Mouse (Mus musculus): ENCODE measurements around the gene Lats2. TPM values are rescaled to one million over a fixed set of nuclear protein-coding genes. Genes with fewer than 3 reads are reported as not detected.
"Not testable (repeated sequence)": the region's sequence is repeated elsewhere in the genome, so short reads cannot be mapped to it uniquely, and the experiment has no call there.

The Lats2 gene
- polyA plus RNA-seq, 1 experiment from 2014 or later = 6.6 TPM

DNA sequence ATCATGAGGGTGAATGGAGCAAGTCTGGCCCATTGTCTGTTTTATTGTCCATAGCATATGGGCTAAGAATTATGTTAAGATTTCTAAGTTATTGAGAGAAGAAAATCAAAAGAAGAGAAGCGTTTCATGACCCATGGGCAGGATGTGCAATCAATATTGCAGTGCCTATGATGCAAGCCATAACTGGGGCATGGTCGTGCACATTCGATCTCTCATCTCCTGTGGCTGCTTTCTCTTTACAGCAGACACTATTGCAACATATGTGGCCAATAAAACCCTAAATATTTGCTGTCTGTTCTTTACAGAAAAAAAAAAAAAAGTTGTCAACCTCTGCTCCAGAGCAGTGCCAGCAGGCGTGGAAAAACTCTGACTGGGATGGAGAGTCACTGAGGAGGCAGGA lies 2.1 kb downstream of the Lats2 start:
- no peak overlapping the region for H3K4me2 ChIP-seq
- H3K9me3 ChIP-seq (replicated peaks) = no peaks in the 10 kb centered on the region
- 79% methylated on average over 4 of the region's 4 CpGs for WGBS (ENCODE audit: insufficient replicate concordance)
- 0 out of 2 replicates have a peak overlapping the region, but pooled peaks have one; percentile 16 for H3K27ac ChIP-seq
- no peaks in the 10 kb centered on the region for H3K36me3 ChIP-seq
- no peak overlapping the region for H3K4me3 ChIP-seq
- H3K27me3 ChIP-seq (replicated peaks) = no peaks in the 10 kb centered on the region; the same call in 1 of the 2 replicates
- peaks cover 60% of the 10 kb centered on the region for H3K4me1 ChIP-seq
- no peak for ATAC-seq
- H3K9ac ChIP-seq = no peak overlapping the region

DNA sequence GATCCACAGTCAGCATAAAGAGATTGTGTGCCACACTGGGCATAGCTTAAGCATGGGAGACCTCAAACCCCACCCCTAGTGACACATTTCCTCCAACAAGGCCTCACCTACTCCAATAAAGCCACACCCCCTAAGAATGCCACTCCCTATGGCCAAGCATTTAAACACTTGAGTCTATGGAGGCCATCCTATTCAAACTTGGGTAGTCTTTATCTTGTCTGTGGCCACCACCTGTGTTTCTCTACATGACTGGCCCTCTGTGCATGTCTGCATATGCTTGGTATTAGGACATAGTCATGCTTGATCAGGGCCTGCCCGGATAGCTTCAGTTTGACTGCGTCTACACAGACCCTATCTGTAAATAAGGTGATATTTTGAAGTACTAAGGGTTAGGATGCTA lies 2.5 kb downstream of the Lats2 start:
- no peaks in the 10 kb centered on the region for H3K36me3 ChIP-seq
- H3K27me3 ChIP-seq (replicated peaks) = no peaks in the 10 kb centered on the region; the same call in 1 of the 2 replicates
- H3K9ac ChIP-seq = no peak overlapping the region
- ATAC-seq = peak; percentile 70
- 69% methylated on average over 2 of the region's 2 CpGs for WGBS (ENCODE audit: insufficient replicate concordance)
- H3K27ac ChIP-seq = peak overlapping the region; percentile 4; the same call in 1 of the 2 replicates
- no peak overlapping the region for H3K4me2 ChIP-seq
- H3K4me3 ChIP-seq = no peak overlapping the region
- H3K4me1 ChIP-seq = peaks cover 65% of the 10 kb centered on the region
- H3K9me3 ChIP-seq (replicated peaks) = no peaks in the 10 kb centered on the region

DNA sequence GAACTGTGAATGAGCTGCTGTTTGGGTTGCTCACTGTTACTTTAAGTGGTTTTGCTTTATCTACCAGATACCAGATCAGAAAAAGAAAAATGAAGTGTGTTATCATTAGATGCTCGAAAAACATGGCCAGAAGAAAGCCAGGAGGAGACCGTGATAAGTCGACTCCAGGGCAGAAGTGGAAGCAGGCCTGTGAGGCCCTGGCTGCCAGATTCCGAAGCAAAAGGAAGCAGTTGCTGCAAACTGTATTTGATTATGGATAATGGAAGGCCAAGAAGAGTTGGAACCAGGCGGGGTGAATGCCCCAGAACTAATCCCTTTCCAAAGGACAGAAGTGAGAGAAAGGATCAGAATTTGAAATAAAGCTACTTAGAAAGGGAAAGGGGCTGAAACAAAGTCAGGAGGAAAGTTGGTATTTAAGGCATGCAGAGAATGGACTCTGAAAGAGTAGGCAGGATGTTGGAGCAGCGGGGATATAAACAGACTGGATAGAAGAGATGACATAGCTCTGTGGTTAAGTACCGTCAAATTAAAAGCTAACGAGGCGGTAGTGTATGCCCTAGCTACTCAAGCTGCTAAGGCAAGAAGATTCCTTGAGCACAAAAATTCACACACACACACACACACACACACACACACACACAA lies 4.7 kb downstream of the Lats2 start:
- Histone ChIP-seq H3K36me3 (no peaks in the 10 kb centered on the region), H3K27me3 (replicated peaks) (no peaks in the 10 kb centered on the region; the same call in 1 of the 2 replicates), H3K4me3 (no peak overlapping the region), H3K4me1 (peaks cover 83% of the 10 kb centered on the region), H3K4me2 (peak overlapping the region; percentile 47), H3K27ac (peak overlapping the region; percentile 79), H3K9me3 (replicated peaks) (no peaks in the 10 kb centered on the region), H3K9ac (peak overlapping the region; percentile 15; the same call in 1 of the 2 replicates)
- 21% methylated on average over 9 of the region's 9 CpGs for WGBS (ENCODE audit: insufficient replicate concordance)
- ATAC-seq = peak; percentile 65

DNA sequence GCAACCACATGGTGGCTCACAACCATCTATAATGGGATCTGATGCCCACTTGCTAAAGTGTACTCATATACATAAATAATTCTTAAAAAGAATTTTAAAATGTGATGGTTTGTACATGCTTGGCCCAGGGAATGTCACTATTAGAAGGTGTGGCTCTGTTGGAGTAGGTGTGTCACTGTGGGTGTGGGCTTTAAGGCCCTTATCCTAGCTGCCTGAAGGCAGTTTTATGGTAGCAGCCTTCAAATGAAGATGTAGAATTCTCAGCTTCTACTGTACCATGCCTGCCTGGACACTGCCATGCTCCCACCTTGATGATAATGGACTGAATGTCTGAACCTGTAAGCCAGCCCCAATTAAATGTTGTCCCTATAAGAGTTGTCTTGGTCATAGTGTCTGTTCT lies 7.2 kb downstream of the Lats2 start:
- H3K9me3 ChIP-seq (replicated peaks); H3K4me3 ChIP-seq; H3K36me3 ChIP-seq: not testable (repeated sequence)
- Histone ChIP-seq H3K4me2 (peak overlapping the region; percentile 50), H3K9ac (0 out of 2 replicates have a peak overlapping the region, but pooled peaks have one; percentile 22), H3K27me3 (replicated peaks) (peaks cover 13% of the 10 kb centered on the region; the same call in 1 of the 2 replicates), H3K4me1 (peaks cover 84% of the 10 kb centered on the region), H3K27ac (peak overlapping the region; percentile 81)
- peak; percentile 83 for ATAC-seq

DNA sequence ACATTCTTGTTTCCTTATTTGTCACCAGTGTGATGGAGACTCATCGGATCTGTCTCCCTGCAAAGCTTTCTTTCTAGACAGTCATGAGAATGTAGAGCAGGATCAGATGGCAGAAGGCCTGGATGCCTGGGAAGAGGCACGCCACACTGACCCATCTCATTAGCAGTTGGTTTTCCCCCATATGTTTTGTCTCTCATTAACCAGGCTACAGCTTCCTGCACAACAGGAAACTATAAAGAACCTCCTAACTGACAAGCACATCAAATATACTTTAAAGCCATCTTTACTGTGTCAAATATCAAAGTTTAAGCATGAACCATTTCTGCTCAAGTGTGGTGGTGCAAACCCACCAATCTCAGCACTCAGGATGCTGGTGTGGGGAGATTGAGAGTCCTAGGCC lies 8.7 kb downstream of the Lats2 start:
- H3K9me3 ChIP-seq (replicated peaks) = no peaks in the 10 kb centered on the region
- H3K9ac ChIP-seq = no peak overlapping the region
- peak overlapping the region; percentile 81; the same call in 1 of the 2 replicates for H3K27ac ChIP-seq
- H3K4me1 ChIP-seq = peaks cover 81% of the 10 kb centered on the region
- 75% methylated on average over 2 of the region's 2 CpGs for WGBS (ENCODE audit: insufficient replicate concordance)
- peaks cover 27% of the 10 kb centered on the region for H3K27me3 ChIP-seq (replicated peaks)
- no peak overlapping the region for H3K4me3 ChIP-seq
- H3K4me2 ChIP-seq = no peak overlapping the region
- no peak for ATAC-seq
- no peaks in the 10 kb centered on the region for H3K36me3 ChIP-seq

DNA sequence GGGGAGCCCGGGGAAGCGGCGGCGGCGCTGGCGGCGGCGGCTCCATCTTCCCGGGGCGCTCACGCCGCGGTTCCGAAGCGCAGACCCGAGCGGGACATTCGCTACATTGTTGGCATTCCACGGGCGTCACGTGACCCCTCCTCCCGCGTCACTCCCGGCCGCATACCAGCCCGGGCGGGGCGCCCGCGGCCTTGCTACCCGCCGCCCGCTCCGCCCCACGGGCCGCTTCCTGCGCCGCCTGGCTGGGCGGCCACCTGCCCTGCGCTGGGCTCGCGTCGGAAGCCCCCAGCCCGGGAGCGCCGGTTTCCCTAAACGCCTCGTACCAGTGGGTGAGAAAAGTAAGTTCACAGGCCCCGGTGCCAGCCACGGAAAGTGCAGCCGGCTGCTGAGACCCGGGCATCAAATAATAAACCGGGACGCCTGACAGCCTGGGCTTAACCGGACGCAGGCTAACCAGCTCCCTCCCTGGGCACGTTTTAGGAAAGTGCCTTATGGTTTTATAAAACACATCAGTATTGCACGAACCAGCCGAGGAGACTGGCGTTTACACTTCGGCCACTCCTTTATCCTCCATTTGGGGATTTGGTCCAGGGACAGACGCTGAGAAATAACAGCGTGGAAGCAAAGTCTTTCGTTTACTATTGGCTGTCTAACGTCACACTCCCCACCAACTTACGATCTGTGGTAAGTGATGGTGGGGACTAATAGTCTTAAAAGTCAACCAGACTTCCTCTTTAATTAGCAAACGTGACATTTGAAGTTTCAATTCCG lies 12.0 kb downstream of the Lats2 start, which contains the start of gene Gm49361:
TSS of gene Gm49361 (minus strand) at position 103 of the 771 bp plus-strand sequence.
- H3K4me2 ChIP-seq = peak within 1 kb of the TSS; percentile 97
- peak within 1 kb of the TSS; percentile 94 for H3K4me3 ChIP-seq
- peak; percentile 92 for ATAC-seq
- H3K4me1 ChIP-seq = peaks cover 58% of the 10 kb centered on the region
- no peaks in the 10 kb centered on the region for H3K36me3 ChIP-seq
- H3K27ac ChIP-seq = peak within 1 kb of the TSS; percentile 82
- H3K9me3 ChIP-seq (replicated peaks) = no peaks in the 10 kb centered on the region
- H3K9ac ChIP-seq = peak within 1 kb of the TSS; percentile 91
- H3K27me3 ChIP-seq (replicated peaks) = peaks cover 50% of the 10 kb centered on the region
- under 1% methylated on average over 67 of the region's 68 CpGs for WGBS (ENCODE audit: insufficient replicate concordance)

DNA sequence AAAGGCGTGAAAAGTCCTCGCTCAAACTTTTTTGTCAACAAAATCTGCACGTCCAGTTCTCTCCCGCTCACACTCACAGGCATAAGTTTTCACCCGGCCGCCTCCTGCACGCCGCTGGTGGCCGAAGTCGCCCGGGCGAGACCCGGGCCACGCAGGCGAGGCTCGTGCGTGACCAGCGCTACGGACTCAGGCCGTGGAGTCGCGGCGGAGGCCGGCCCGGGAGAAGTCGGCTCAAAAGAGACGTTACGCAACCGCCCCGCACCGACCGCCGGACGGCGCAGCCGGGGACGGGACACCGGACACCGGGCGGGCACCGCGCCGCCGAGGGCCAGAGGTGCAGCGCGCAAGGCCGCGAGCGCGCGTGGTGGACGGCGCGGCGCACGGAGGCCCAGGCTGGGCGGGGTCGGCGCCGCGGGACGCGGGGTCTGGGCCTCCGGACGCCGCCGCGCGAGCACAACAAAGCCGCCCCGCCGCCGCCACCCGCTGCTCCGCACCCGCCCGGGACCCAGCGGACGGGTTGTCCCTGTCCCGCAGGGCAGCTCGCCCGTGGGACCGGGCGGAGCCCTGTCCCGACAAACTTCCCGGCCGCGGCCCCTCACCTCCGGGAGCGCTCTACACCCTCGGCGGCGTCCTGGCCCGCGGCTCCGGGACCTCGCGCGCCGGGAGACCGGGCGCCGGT lies 12.8 kb downstream of the Lats2 start:
- peak overlapping the region; percentile 94 for H3K4me3 ChIP-seq
- peak; percentile 72 for ATAC-seq
- H3K27me3 ChIP-seq (replicated peaks) = peaks cover 50% of the 10 kb centered on the region
- peak overlapping the region; percentile 97 for H3K4me2 ChIP-seq
- H3K36me3 ChIP-seq = no peaks in the 10 kb centered on the region
- peak overlapping the region; percentile 91 for H3K9ac ChIP-seq
- H3K9me3 ChIP-seq (replicated peaks) = no peaks in the 10 kb centered on the region
- peaks cover 50% of the 10 kb centered on the region for H3K4me1 ChIP-seq
- WGBS (ENCODE audit: insufficient replicate concordance) = 1% methylated on average over 100 of the region's 103 CpGs
- peak overlapping the region; percentile 82 for H3K27ac ChIP-seq

DNA sequence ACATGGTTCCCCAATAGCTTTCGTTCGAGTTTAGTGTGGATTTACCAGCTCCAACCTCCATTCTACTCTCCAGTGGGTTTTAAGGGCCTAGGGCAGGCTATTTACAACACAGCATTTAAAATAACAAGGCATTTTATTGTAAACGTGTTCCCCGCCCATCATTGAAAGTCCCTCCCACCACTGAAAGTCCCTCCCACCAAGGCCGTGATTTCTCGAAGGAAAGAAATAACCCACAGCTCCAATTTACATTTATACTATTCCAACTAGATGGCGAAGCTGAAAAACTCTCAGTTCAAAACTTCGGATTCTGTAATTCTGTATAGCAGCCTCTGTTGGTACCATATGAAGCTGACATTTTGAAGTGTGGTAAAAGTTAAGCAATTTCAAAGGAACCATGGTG lies 13.6 kb downstream of the Lats2 start:
- Histone ChIP-seq H3K36me3 (no peaks in the 10 kb centered on the region), H3K9ac (no peak overlapping the region), H3K4me2 (peak overlapping the region; percentile 97), H3K9me3 (replicated peaks) (no peaks in the 10 kb centered on the region), H3K4me3 (peak overlapping the region; percentile 94), H3K27ac (no peak overlapping the region), H3K4me1 (peaks cover 41% of the 10 kb centered on the region), H3K27me3 (replicated peaks) (peaks cover 50% of the 10 kb centered on the region)
- 4% methylated on average over 8 of the region's 8 CpGs for WGBS (ENCODE audit: insufficient replicate concordance)
- no peak for ATAC-seq

DNA sequence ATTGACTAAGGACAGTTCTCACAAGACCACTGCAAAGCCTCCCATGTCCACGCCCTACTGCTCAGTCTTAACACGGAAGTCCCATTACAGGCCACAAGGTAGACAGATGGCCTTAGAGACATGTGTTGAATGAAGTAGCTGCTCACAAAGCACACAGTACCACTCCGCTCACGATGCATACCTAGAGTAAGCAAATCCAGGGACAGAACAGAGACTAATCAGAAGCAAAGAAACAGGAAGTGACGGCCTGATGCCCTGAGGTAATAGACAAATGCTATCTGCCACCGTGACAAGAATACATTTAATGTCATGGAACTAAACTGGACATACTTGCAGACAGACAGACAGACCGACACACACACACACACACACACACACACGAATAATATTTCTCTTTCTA lies 17.5 kb downstream of the Lats2 start:
- no peak for ATAC-seq
- Histone ChIP-seq H3K9me3 (replicated peaks) (no peaks in the 10 kb centered on the region), H3K4me2 (no peak overlapping the region), H3K36me3 (no peaks in the 10 kb centered on the region), H3K27ac (no peak overlapping the region), H3K9ac (no peak overlapping the region), H3K4me3 (no peak overlapping the region), H3K27me3 (replicated peaks) (peaks cover 35% of the 10 kb centered on the region), H3K4me1 (peaks cover 40% of the 10 kb centered on the region)
- 62% methylated on average over 8 of the region's 8 CpGs for WGBS (ENCODE audit: insufficient replicate concordance)

DNA sequence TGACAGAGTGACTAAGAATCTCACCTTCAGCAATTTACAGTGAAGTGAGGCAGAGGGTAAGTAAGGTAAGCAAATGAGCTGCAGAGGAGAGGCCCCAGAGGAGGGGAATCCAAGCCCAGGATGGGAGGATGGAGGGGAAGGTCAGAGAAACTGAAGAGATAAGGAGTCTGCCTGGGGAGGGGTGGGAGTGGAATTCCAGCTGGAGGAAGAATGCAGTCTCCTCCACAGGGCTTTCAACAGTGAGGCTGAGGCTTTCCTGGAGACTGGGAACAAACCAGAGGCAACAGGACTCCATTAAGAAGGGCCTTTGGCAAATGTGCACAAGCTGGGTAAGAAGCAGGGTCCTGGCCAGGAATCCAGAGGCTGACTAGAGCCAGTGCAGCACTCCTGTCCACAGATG lies 21.1 kb downstream of the Lats2 start:
- no peak for ATAC-seq
- peaks cover 30% of the 10 kb centered on the region; the same call in 1 of the 2 replicates for H3K4me1 ChIP-seq

DNA sequence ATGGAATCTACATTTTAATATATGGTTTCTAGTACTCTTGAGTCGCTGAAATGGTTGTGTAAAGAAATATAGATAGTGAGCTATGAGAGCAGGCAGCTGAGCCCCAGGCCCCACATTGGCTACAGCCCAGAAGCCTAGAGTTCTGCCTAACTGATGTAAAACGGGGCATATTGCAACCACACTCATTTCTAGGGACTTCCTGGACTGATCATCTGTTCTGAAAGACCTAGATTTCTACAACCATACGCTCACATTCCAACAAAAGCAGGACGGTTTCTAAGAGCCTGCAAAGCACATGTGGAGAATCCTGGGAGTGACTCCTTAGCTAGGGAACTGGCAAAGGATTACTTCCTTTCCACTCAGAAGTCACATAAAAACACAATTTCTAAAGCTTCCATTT lies 22.0 kb downstream of the Lats2 start:
- Histone ChIP-seq H3K4me1 (peaks cover 31% of the 10 kb centered on the region), H3K9me3 (replicated peaks) (no peaks in the 10 kb centered on the region), H3K36me3 (peaks cover 10% of the 10 kb centered on the region; the same call in 1 of the 2 replicates), H3K4me2 (no peak overlapping the region), H3K27ac (no peak overlapping the region), H3K4me3 (no peak overlapping the region), H3K9ac (no peak overlapping the region), H3K27me3 (replicated peaks) (no peaks in the 10 kb centered on the region; the same call in 1 of the 2 replicates)
- no peak for ATAC-seq
- WGBS (ENCODE audit: insufficient replicate concordance) = 53% methylated on average over 4 of the region's 4 CpGs

More for the DNA sequence above, 21.1 kb downstream of the Lats2 start:
- H3K27ac ChIP-seq = no peak overlapping the region
- H3K4me2 ChIP-seq = no peak overlapping the region
- H3K27me3 ChIP-seq (replicated peaks) = peaks cover under 1% of the 10 kb centered on the region
- peaks cover 9% of the 10 kb centered on the region; the same call in 1 of the 2 replicates for H3K36me3 ChIP-seq
- no peaks in the 10 kb centered on the region for H3K9me3 ChIP-seq (replicated peaks)
- no peak overlapping the region for H3K9ac ChIP-seq
- H3K4me3 ChIP-seq = no peak overlapping the region
